Comparison of ENCODE assay signal across 23 mouse cellular contexts in genomic region chr4:119979918-119980317, GRCm38 (mm10).
DNase-seq lines count a peak whose midpoint lies in the region; ATAC-seq lines count a peak whose summit lies in the region.
"Had no signal": no experiment of that assay in that cellular context is flagged by ENCODE, and none has a peak within 500 bp of the region (broad histone marks: within the 10 kb centered on the region; RNA-seq: fewer than 3 reads in every experiment).

No protein-coding gene starts in this region.

- no peak overlapping the region for H3K4me2 ChIP-seq in hindbrain, embryonic 13.5 days
- H3K4me2 ChIP-seq in hindbrain, embryonic 14.5 days (replicated peaks), result no peak overlapping the region
- H3K4me2 ChIP-seq in neural tube, embryonic 13.5 days, result no peak overlapping the region
- H3K4me2 ChIP-seq in neural tube, embryonic 15.5 days, result no peak overlapping the region
- no peak overlapping the region for H3K4me2 ChIP-seq in intestine, embryonic 15.5 days (replicated peaks)
- H3K4me2 ChIP-seq: embryonic facial prominence, embryonic 15.5 days; hindbrain, embryonic 12.5 days had no signal

- H3K4me1 ChIP-seq in hindbrain, embryonic 13.5 days (replicated peaks), result peaks cover 21% of the 10 kb centered on the region
- peaks cover 4% of the 10 kb centered on the region; the same call in 1 of the 2 replicates for H3K4me1 ChIP-seq in hindbrain, embryonic 14.5 days (replicated peaks; ENCODE audit: control insufficient read depth, insufficient read depth, low read length)
- peaks cover 17% of the 10 kb centered on the region for H3K4me1 ChIP-seq in neural tube, embryonic 13.5 days (replicated peaks)
- H3K4me1 ChIP-seq in neural tube, embryonic 15.5 days, result 0 out of 2 replicates have a peak, but pooled peaks cover 3% of the 10 kb centered on the region
- no peaks in the 10 kb centered on the region for H3K4me1 ChIP-seq in intestine, embryonic 15.5 days (replicated peaks)

- no peak for ATAC-seq in hindbrain, embryonic 13.5 days (ENCODE audit: low FRiP score)
- ATAC-seq in hindbrain, embryonic 14.5 days (ENCODE audit: low FRiP score), result no peak
- no peak for ATAC-seq in neural tube, embryonic 13.5 days (ENCODE audit: low read depth)
- no peak for ATAC-seq in neural tube, embryonic 15.5 days (ENCODE audit: low FRiP score)
- peak; percentile 43 for ATAC-seq in megakaryocyte progenitor cell, adult 5-6 weeks (replicated peaks; ENCODE audit: poor library complexity)
- ATAC-seq in intestine, embryonic 15.5 days, result no peak
- ATAC-seq: activated CD4-positive, CD25-positive, alpha-beta regulatory T cell, adult 4 months; forebrain, embryonic 14.5 days; Patski had no signal

- no peak overlapping the region for H3K4me3 ChIP-seq in hindbrain, embryonic 13.5 days
- H3K4me3 ChIP-seq in hindbrain, embryonic 14.5 days (replicated peaks; ENCODE audit: low read length), result no peak overlapping the region
- H3K4me3 ChIP-seq in neural tube, embryonic 13.5 days, result no peak overlapping the region
- H3K4me3 ChIP-seq in neural tube, embryonic 15.5 days (replicated peaks), result no peak overlapping the region
- H3K4me3 ChIP-seq in intestine, embryonic 15.5 days (replicated peaks), result no peak overlapping the region
- H3K4me3 ChIP-seq: embryonic facial prominence, embryonic 15.5 days; erythroblast, embryonic 14.5 days; forebrain, embryonic 10.5 days; gastrocnemius, adult 2 months; heart, embryonic 10.5 days; hindbrain, embryonic 12.5 days had no signal

- H3K27ac ChIP-seq in hindbrain, embryonic 13.5 days, result 0 out of 2 replicates have a peak overlapping the region, but pooled peaks have one; percentile 8
- no peak overlapping the region for H3K27ac ChIP-seq in hindbrain, embryonic 14.5 days
- H3K27ac ChIP-seq in neural tube, embryonic 13.5 days (replicated peaks), result 0 out of 2 replicates have a peak overlapping the region, but pooled peaks have one; percentile 18
- no peak overlapping the region for H3K27ac ChIP-seq in neural tube, embryonic 15.5 days (replicated peaks)
- H3K27ac ChIP-seq in intestine, embryonic 15.5 days, result no peak overlapping the region
- H3K27ac ChIP-seq: embryonic facial prominence, embryonic 15.5 days; forebrain, embryonic 10.5 days; gastrocnemius, adult 2 months; hindbrain, embryonic 12.5 days had no signal

- H3K27me3 ChIP-seq in hindbrain, embryonic 13.5 days, result no peaks in the 10 kb centered on the region
- no peaks in the 10 kb centered on the region for H3K27me3 ChIP-seq in hindbrain, embryonic 14.5 days (ENCODE audit: control insufficient read depth, insufficient read depth, low read length)
- H3K27me3 ChIP-seq in neural tube, embryonic 13.5 days, result no peaks in the 10 kb centered on the region
- H3K27me3 ChIP-seq in neural tube, embryonic 15.5 days (replicated peaks), result no peaks in the 10 kb centered on the region
- no peaks in the 10 kb centered on the region for H3K27me3 ChIP-seq in intestine, embryonic 15.5 days (replicated peaks)
- H3K27me3 ChIP-seq: embryonic facial prominence, embryonic 15.5 days; hindbrain, embryonic 12.5 days; Patski had no signal

- DNase-seq in hindbrain, embryonic 14.5 days (ENCODE audit: low spot score), result no peak
- no peak for DNase-seq in cerebellum, adult 8-10 months
- DNase-seq: adrenal gland, postnatal 14 days; cerebellum, adult 18-20 months; embryo, embryonic 11 days; gastrocnemius, adult 2 months; gastrocnemius, postnatal 36 days; heart, adult 18-20 months; heart, postnatal 10 days; heart, postnatal 4 days had no signal

- WGBS in hindbrain, embryonic 13.5 days, result 67% methylated on average over 2 of the region's 2 CpGs
- WGBS in hindbrain, embryonic 14.5 days, result 74% methylated on average over 2 of the region's 2 CpGs
- WGBS in neural tube, embryonic 13.5 days, result 74% methylated on average over 2 of the region's 2 CpGs
- WGBS in neural tube, embryonic 15.5 days, result 69% methylated on average over 2 of the region's 2 CpGs
- 71% methylated on average over 2 of the region's 2 CpGs for WGBS in intestine, embryonic 15.5 days

- H3K9ac ChIP-seq in hindbrain, embryonic 13.5 days, result no peak overlapping the region
- no peak overlapping the region for H3K9ac ChIP-seq in hindbrain, embryonic 14.5 days
- H3K9ac ChIP-seq in neural tube, embryonic 13.5 days, result no peak overlapping the region
- no peak overlapping the region for H3K9ac ChIP-seq in neural tube, embryonic 15.5 days (replicated peaks)
- no peak overlapping the region for H3K9ac ChIP-seq in intestine, embryonic 15.5 days
- H3K9ac ChIP-seq: embryonic facial prominence, embryonic 15.5 days; hindbrain, embryonic 12.5 days had no signal

- H3K9me3 ChIP-seq in hindbrain, embryonic 13.5 days, result no peaks in the 10 kb centered on the region
- H3K9me3 ChIP-seq in hindbrain, embryonic 14.5 days (ENCODE audit: control insufficient read depth, low read length), result no peaks in the 10 kb centered on the region
- H3K9me3 ChIP-seq in neural tube, embryonic 13.5 days, result no peaks in the 10 kb centered on the region
- H3K9me3 ChIP-seq in neural tube, embryonic 15.5 days (replicated peaks), result no peaks in the 10 kb centered on the region
- no peaks in the 10 kb centered on the region for H3K9me3 ChIP-seq in intestine, embryonic 15.5 days
- H3K9me3 ChIP-seq: embryonic facial prominence, embryonic 15.5 days; forebrain, embryonic 10.5 days; heart, embryonic 10.5 days; hindbrain, embryonic 12.5 days had no signal

- H3K36me3 ChIP-seq in hindbrain, embryonic 13.5 days, result no peaks in the 10 kb centered on the region
- H3K36me3 ChIP-seq in hindbrain, embryonic 14.5 days (replicated peaks; ENCODE audit: control insufficient read depth, insufficient read depth), result no peaks in the 10 kb centered on the region
- no peaks in the 10 kb centered on the region for H3K36me3 ChIP-seq in neural tube, embryonic 13.5 days
- no peaks in the 10 kb centered on the region for H3K36me3 ChIP-seq in neural tube, embryonic 15.5 days
- no peaks in the 10 kb centered on the region for H3K36me3 ChIP-seq in intestine, embryonic 15.5 days
- H3K36me3 ChIP-seq: embryonic facial prominence, embryonic 15.5 days; forebrain, embryonic 10.5 days; heart, embryonic 10.5 days; hindbrain, embryonic 12.5 days had no signal

Comparison
In these comparisons a context has a peak if more than half of its experiments do, and no peak if none do; other contexts are left out.
1. H3K27ac ChIP-seq: peak in hindbrain, embryonic 13.5 days (single experiment) and neural tube, embryonic 13.5 days (single experiment); none in hindbrain, embryonic 14.5 days (single experiment), neural tube, embryonic 15.5 days (single experiment) and intestine, embryonic 15.5 days (single experiment).